ENCODE assay signal across 9 mouse cellular contexts in genomic region chrX:159459006-159459654, GRCm38 (mm10). TPM values are rescaled to one million over a fixed set of nuclear protein-coding genes. Genes with fewer than 3 reads are reported as not detected.
DNase-seq lines count a peak whose midpoint lies in the region; TF ChIP-seq lines count a peak whose summit lies in the region.
"Had no signal": no experiment of that assay in that cellular context is flagged by ENCODE, and none has a peak within 500 bp of the region (broad histone marks: within the 10 kb centered on the region; RNA-seq: fewer than 3 reads in every experiment).

No protein-coding gene starts in this region.

- 37% methylated on average over 7 of the region's 7 CpGs for WGBS in hindbrain, embryonic 10.5 days

- H3K4me1 ChIP-seq in cortical plate, adult 2 months (ENCODE audit: control insufficient read depth, insufficient read depth, low read length), result no peaks in the 10 kb centered on the region
- H3K4me1 ChIP-seq in hindbrain, embryonic 10.5 days (replicated peaks), result peaks cover 11% of the 10 kb centered on the region; the same call in 1 of the 2 replicates

- H3K27ac ChIP-seq in cortical plate, adult 2 months (ENCODE audit: insufficient read depth, low read length), result peak overlapping the region; percentile 17; the same call in 1 of the 2 replicates
- H3K27ac ChIP-seq in hindbrain, embryonic 10.5 days, result peak overlapping the region; percentile 80

- peaks cover 8% of the 10 kb centered on the region; the same call in 1 of the 2 replicates for H3K27me3 ChIP-seq in hindbrain, embryonic 10.5 days (ENCODE audit: insufficient read depth, poor library complexity, severe bottlenecking)

- DNase-seq in gastrocnemius, adult 18-20 months (ENCODE audit: low spot score), result peak; percentile 8
- no peak for DNase-seq in gastrocnemius, adult 8-10 months (ENCODE audit: low spot score in 2 of 2)
- peak; percentile 42 for DNase-seq in hindbrain, embryonic 10.5 days (ENCODE audit: low spot score)
- DNase-seq in neural tube, embryonic 10.5 days (ENCODE audit: extremely low spot score, low spot score), result peak; percentile 13
- DNase-seq in ovary, postnatal 36 days (ENCODE audit: low spot score), result no peak
- no peak for DNase-seq in urinary bladder, postnatal 10 days (ENCODE audit: low spot score)
- DNase-seq in gastrocnemius, postnatal 10 days, result no peak
- DNase-seq: liver had no signal

- 0 out of 2 replicates have a peak, but pooled peaks have one; percentile 32 for TF ChIP-seq POLR2A in cortical plate, adult 2 months (IDR thresholded peaks at IDR 0.05; ENCODE audit: extremely low read depth, insufficient read depth, low read length)

- H3K4me3 ChIP-seq in cortical plate, adult 2 months (ENCODE audit: insufficient read depth, low read length), result peak overlapping the region; percentile 14
- H3K4me3 ChIP-seq in hindbrain, embryonic 10.5 days, result peak overlapping the region; percentile 42

- no peaks in the 10 kb centered on the region for H3K36me3 ChIP-seq in hindbrain, embryonic 10.5 days

- TF ChIP-seq CTCF in cortical plate, adult 2 months (IDR thresholded peaks at IDR 0.05; ENCODE audit: extremely low read depth, insufficient read depth, low read length), result no peak

- H3K9me3 ChIP-seq in hindbrain, embryonic 10.5 days, result no peaks in the 10 kb centered on the region

RNA-seq across cellular contexts. Expression of gene Map7d2, which starts 44.8 kb away (rescaled TPM):
- under 1 TPM; 0.34 to 0.38 TPM for total RNA-seq in gastrocnemius, adult 18-20 months (2021)
- total RNA-seq in gastrocnemius, adult 8-10 months (2022), result under 1 TPM in 3 of 4 experiments, not detected in 1; 0.12 to 0.64 (median 0.36) TPM
- polyA plus RNA-seq in cortical plate, adult 2 months (2012; rRNA removed), result 53.9 and 59.2 TPM in 2 replicates
- polyA plus RNA-seq in hindbrain, embryonic 10.5 days (2016; fragmentation: Nextera tagmentation; extraction: Ambion mirVana), result 11.2 and 12.8 TPM in 2 replicates
- total RNA-seq in gastrocnemius, postnatal 10 days (2021), result under 1 TPM; 0.31 to 0.36 TPM

Comparison
In these comparisons a context has a peak if more than half of its experiments do, and no peak if none do; other contexts are left out.
1. DNase-seq: peak in gastrocnemius, adult 18-20 months (single experiment), hindbrain, embryonic 10.5 days (single experiment) and neural tube, embryonic 10.5 days (single experiment); none in gastrocnemius, adult 8-10 months (0 of 2), ovary, postnatal 36 days (single experiment), urinary bladder, postnatal 10 days (single experiment) and gastrocnemius, postnatal 10 days (single experiment).